Mouse (Mus musculus) hematopoietic stem cell, adult 5-6 weeks (primary cell): ENCODE results near the gene Gm13088. TPM values are rescaled to one million over a fixed set of nuclear protein-coding genes. Genes with fewer than 3 reads are reported as not detected.
"Not testable (repeated sequence)": the region's sequence is repeated elsewhere in the genome, so short reads cannot be mapped to it uniquely, and the experiment has no call there.

Source experiments
- ATAC-seq, 2 experiments: fragments of 125-278 bp in 1 of 2; replicated peaks in 1 of 2; 2 replicates each; pipeline ENCODE4 v1.8.0; 2016 to 2017; ENCODE audit warnings: inconsistent platforms in 2 of 2, mild to moderate bottlenecking in 2 of 2, moderate number of reproducible peaks in 2 of 2, low read depth in 1 of 2, moderate TSS enrichment in 1 of 2; ENCODE audit not compliant: low FRiP score in 2 of 2, poor library complexity in 2 of 2, severe bottlenecking in 2 of 2, insufficient read depth in 1 of 2, low TSS enrichment in 1 of 2
- total RNA-seq: library from RNA; stranded (forward); fragments of 172-1452, 232-1000 nt; gene quantifications from 2 replicates; pipeline ENCODE4 v1.2.3, GENCODE M21; 2017

Gene Gm13088
- not detected in 2 replicates for total RNA-seq

DNA sequence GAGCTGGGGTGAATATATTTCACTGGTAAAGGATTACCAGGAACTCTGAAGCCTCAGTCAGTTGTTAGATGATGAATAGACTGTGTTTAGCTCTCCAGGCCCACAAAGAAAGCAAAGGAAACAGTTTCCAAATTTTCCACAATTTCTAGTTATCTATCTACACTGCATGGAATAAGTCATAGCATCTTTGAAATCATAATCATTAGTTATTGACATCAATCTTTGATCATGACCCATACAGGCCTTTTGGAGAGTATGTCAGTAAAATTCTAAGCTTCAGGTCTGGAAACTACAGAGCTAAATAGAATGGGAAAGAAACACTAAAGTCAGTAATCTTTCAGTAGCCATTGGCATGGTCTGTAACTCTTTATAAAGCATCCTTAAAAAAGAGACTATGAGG, at the start of gene Gm13088:
TSS of gene Gm13088 (minus strand) at position 101 of the 400 bp plus-strand sequence.
- not testable (repeated sequence) for ATAC-seq

GRCm38 (mm10) chr4:143702611-143703010, 45.6 kb upstream of the Gm13088 start, which contains the start of gene Gm13089:
Gene Gm13089, minus strand, starts transcription at chr4:143702711.
- ATAC-seq = no peak

GRCm38 (mm10) chr4:143618101-143618500, 38.9 kb downstream of the Gm13088 start:
- not testable (repeated sequence) for ATAC-seq

DNA sequence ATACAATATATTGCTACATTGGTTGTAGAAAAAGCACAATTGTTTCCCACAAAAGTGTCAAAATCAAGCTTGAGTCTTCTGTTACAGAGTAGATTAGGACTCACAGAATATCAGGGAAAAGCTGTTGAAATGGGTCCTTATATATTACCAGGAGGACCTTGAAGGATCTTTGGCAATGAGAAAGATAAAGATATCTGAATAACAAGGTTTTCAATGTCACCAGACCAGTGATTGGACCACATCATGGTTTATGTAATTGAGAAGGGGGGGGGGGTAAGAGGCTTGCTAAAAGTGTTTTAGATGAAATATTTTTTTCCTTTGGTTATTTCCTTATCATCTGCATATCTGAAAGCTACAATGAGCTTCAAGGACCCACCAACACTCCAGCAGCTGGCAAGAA, 42.3 kb downstream of the Gm13088 start, which contains the start of gene Gm13083:
TSS of gene Gm13083 (plus strand) at position 301 of the 400 bp plus-strand sequence.
- not testable (repeated sequence) for ATAC-seq

DNA sequence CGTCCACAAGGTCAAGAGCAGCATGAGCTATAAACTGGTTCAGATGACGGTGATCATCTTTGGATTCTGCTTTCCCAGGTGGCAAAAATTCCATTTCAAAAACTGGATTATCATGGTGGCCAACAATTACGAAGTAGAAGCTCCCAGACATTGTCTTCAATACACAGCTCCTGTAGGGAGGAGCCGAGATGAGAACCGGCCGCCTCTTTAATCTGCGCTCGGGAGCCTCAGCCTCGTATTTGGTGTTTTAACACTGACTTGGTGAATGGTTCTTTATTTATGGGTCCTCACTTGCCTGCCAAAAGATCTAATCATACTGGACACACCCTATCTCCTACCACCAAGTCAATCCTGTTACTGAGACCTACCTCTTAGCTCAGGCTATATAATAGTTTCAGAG, 45.1 kb downstream of the Gm13088 start:
- ATAC-seq = not testable (repeated sequence)

Other genes starting within 250 kb of the Gm13088 start
- gene Pramef8, start 244.8 kb downstream of the Gm13088 start, total RNA-seq = 12.6 and 14.8 TPM in 2 replicates
- gene Oog4, start 206.9 kb downstream of the Gm13088 start, total RNA-seq = not detected in 2 replicates
- gene Gm13043, start 145.9 kb downstream of the Gm13088 start, total RNA-seq = not detected in 2 replicates
- gene Gm13040, start 121.3 kb downstream of the Gm13088 start, total RNA-seq = not detected in 2 replicates
- not detected in 2 replicates for gene BC080695, start 105.5 kb downstream of the Gm13088 start, total RNA-seq
- not detected in 2 replicates for gene Gm13057, start 105.5 kb downstream of the Gm13088 start, total RNA-seq
- not detected in 2 replicates for gene Gm13083, start 42.2 kb downstream of the Gm13088 start, total RNA-seq
- gene Gm13089, start 45.5 kb upstream of the Gm13088 start, total RNA-seq = not detected in 2 replicates
- gene Gm13078, start 62.2 kb upstream of the Gm13088 start, total RNA-seq = not detected in 2 replicates
- gene Gm13023, start 132.1 kb upstream of the Gm13088 start, total RNA-seq = not detected in 2 replicates
- gene Gm13084, start 158.8 kb upstream of the Gm13088 start, total RNA-seq = not detected in 2 replicates
- gene Gm13103, start 189.3 kb upstream of the Gm13088 start, total RNA-seq = not detected in 2 replicates
- not detected in 2 replicates for gene Pramef6, start 243.1 kb upstream of the Gm13088 start, total RNA-seq